Mouse (Mus musculus): ENCODE measurements at regions not wholly inside any gene's neighbourhood (a gene's known extent, or its start where the extent isn't known, plus 50 kb on each side); places are given as distances from the start of the nearest gene placed in this dataset.

- no peak for DNase-seq (ENCODE audit: low read depth)
- TF ChIP-seq POLR2A (IDR thresholded peaks at IDR 0.05; ENCODE audit: borderline replicate concordance, extremely low read depth, insufficient read depth, insufficient read length, poor library complexity, severe bottlenecking): no peak
- no peak for TF ChIP-seq CTCF (IDR thresholded peaks at IDR 0.05; ENCODE audit: borderline replicate concordance, extremely low read depth, insufficient read depth, insufficient read length)
These were observed 171.2 kb upstream of the Camk1g start for GRCm38 (mm10) chr1:193541281-193541680.

- TF ChIP-seq POLR2A (IDR thresholded peaks at IDR 0.05; ENCODE audit: borderline replicate concordance, extremely low read depth, insufficient read depth, insufficient read length, poor library complexity, severe bottlenecking): no peak
- no peak for TF ChIP-seq CTCF (IDR thresholded peaks at IDR 0.05; ENCODE audit: borderline replicate concordance, extremely low read depth, insufficient read depth, insufficient read length)
- no peak for DNase-seq (ENCODE audit: low read depth)
These were observed 170.4 kb upstream of the Camk1g start for GRCm38 (mm10) chr1:193540486-193540885.

- peak; percentile 43 for DNase-seq (ENCODE audit: low read depth)
- no peak for TF ChIP-seq CTCF (IDR thresholded peaks at IDR 0.05; ENCODE audit: borderline replicate concordance, extremely low read depth, insufficient read depth, insufficient read length)
- TF ChIP-seq POLR2A (IDR thresholded peaks at IDR 0.05; ENCODE audit: borderline replicate concordance, extremely low read depth, insufficient read depth, insufficient read length, poor library complexity, severe bottlenecking): no peak
These were observed 169.2 kb upstream of the Camk1g start for GRCm38 (mm10) chr1:193539261-193539660.

GRCm38 (mm10) chr1:193538425-193538824 is 168.3 kb upstream of the Camk1g start:
- DNase-seq (ENCODE audit: low read depth): no peak
- TF ChIP-seq CTCF (IDR thresholded peaks at IDR 0.05; ENCODE audit: borderline replicate concordance, extremely low read depth, insufficient read depth, insufficient read length) (no peak), POLR2A (IDR thresholded peaks at IDR 0.05; ENCODE audit: borderline replicate concordance, extremely low read depth, insufficient read depth, insufficient read length, poor library complexity, severe bottlenecking) (no peak)

GRCm38 (mm10) chr1:193537616-193538015 is 167.5 kb upstream of the Camk1g start:
- no peak for DNase-seq (ENCODE audit: low read depth)
- TF ChIP-seq CTCF (IDR thresholded peaks at IDR 0.05; ENCODE audit: borderline replicate concordance, extremely low read depth, insufficient read depth, insufficient read length): no peak
- TF ChIP-seq POLR2A (IDR thresholded peaks at IDR 0.05; ENCODE audit: borderline replicate concordance, extremely low read depth, insufficient read depth, insufficient read length, poor library complexity, severe bottlenecking): no peak

- TF ChIP-seq POLR2A (IDR thresholded peaks at IDR 0.05; ENCODE audit: borderline replicate concordance, extremely low read depth, insufficient read depth, insufficient read length, poor library complexity, severe bottlenecking) (no peak), CTCF (IDR thresholded peaks at IDR 0.05; ENCODE audit: borderline replicate concordance, extremely low read depth, insufficient read depth, insufficient read length) (no peak)
These were observed 166.5 kb upstream of the Camk1g start for GRCm38 (mm10) chr1:193536552-193536951.

GRCm38 (mm10) chr1:193534449-193534848 is 164.4 kb upstream of the Camk1g start:
- no peak for DNase-seq (ENCODE audit: low read depth)
- TF ChIP-seq POLR2A (IDR thresholded peaks at IDR 0.05; ENCODE audit: borderline replicate concordance, extremely low read depth, insufficient read depth, insufficient read length, poor library complexity, severe bottlenecking) (no peak), CTCF (IDR thresholded peaks at IDR 0.05; ENCODE audit: borderline replicate concordance, extremely low read depth, insufficient read depth, insufficient read length) (no peak)

More at GRCm38 (mm10) chr1:193536552-193536951, 166.5 kb upstream of the Camk1g start:
- DNase-seq (ENCODE audit: low read depth): no peak

GRCm38 (mm10) chr1:193526501-193526900 is 156.4 kb upstream of the Camk1g start:
- no peak for DNase-seq (ENCODE audit: low read depth)
- TF ChIP-seq POLR2A (IDR thresholded peaks at IDR 0.05; ENCODE audit: borderline replicate concordance, extremely low read depth, insufficient read depth, insufficient read length, poor library complexity, severe bottlenecking) (no peak), CTCF (IDR thresholded peaks at IDR 0.05; ENCODE audit: borderline replicate concordance, extremely low read depth, insufficient read depth, insufficient read length) (no peak)

- TF ChIP-seq CTCF (IDR thresholded peaks at IDR 0.05; ENCODE audit: borderline replicate concordance, extremely low read depth, insufficient read depth, insufficient read length) (no peak), POLR2A (IDR thresholded peaks at IDR 0.05; ENCODE audit: borderline replicate concordance, extremely low read depth, insufficient read depth, insufficient read length, poor library complexity, severe bottlenecking) (no peak)
- no peak for DNase-seq (ENCODE audit: low read depth)
These were observed 151.9 kb upstream of the Camk1g start for GRCm38 (mm10) chr1:193522007-193522406.

- DNase-seq (ENCODE audit: low read depth): no peak
- TF ChIP-seq POLR2A (IDR thresholded peaks at IDR 0.05; ENCODE audit: borderline replicate concordance, extremely low read depth, insufficient read depth, insufficient read length, poor library complexity, severe bottlenecking): no peak
- no peak for TF ChIP-seq CTCF (IDR thresholded peaks at IDR 0.05; ENCODE audit: borderline replicate concordance, extremely low read depth, insufficient read depth, insufficient read length)
These were observed 148.7 kb upstream of the Camk1g start for GRCm38 (mm10) chr1:193518840-193519239.

GRCm38 (mm10) chr1:193517968-193518367 is 147.9 kb upstream of the Camk1g start:
- no peak for TF ChIP-seq POLR2A (IDR thresholded peaks at IDR 0.05; ENCODE audit: borderline replicate concordance, extremely low read depth, insufficient read depth, insufficient read length, poor library complexity, severe bottlenecking)
- no peak for DNase-seq (ENCODE audit: low read depth)

GRCm38 (mm10) chr1:193517293-193517692 is 147.2 kb upstream of the Camk1g start:
- no peak for TF ChIP-seq POLR2A (IDR thresholded peaks at IDR 0.05; ENCODE audit: borderline replicate concordance, extremely low read depth, insufficient read depth, insufficient read length, poor library complexity, severe bottlenecking)
- TF ChIP-seq CTCF (IDR thresholded peaks at IDR 0.05; ENCODE audit: borderline replicate concordance, extremely low read depth, insufficient read depth, insufficient read length): no peak

GRCm38 (mm10) chr1:193516395-193516794 is 146.3 kb upstream of the Camk1g start:
- no peak for DNase-seq (ENCODE audit: low read depth)

More at GRCm38 (mm10) chr1:193517293-193517692, 147.2 kb upstream of the Camk1g start:
- DNase-seq (ENCODE audit: low read depth): no peak

More at GRCm38 (mm10) chr1:193516395-193516794, 146.3 kb upstream of the Camk1g start:
- no peak for TF ChIP-seq CTCF (IDR thresholded peaks at IDR 0.05; ENCODE audit: borderline replicate concordance, extremely low read depth, insufficient read depth, insufficient read length)
- no peak for TF ChIP-seq POLR2A (IDR thresholded peaks at IDR 0.05; ENCODE audit: borderline replicate concordance, extremely low read depth, insufficient read depth, insufficient read length, poor library complexity, severe bottlenecking)
